Mouse (Mus musculus) midbrain, embryonic 12.5 days (tissue): ENCODE measurements at regions not wholly inside any gene's neighbourhood (a gene's known extent, or its start where the extent isn't known, plus 50 kb on each side); places are given as distances from the start of the nearest gene placed in this dataset.

ENCODE experiments used
- ATAC-seq: fragments of 200-750 bp; cut with Nextera tagmentation; 2 replicates; pipeline ENCODE4 v1.8.0; 2017; ENCODE audit warnings: low read depth, moderate TSS enrichment, moderate library complexity; ENCODE audit not compliant: low FRiP score
- H3K27ac ChIP-seq: fragments of 300-500 bp; sonication (generic); replicated peaks from 2 replicates; pipeline ENCODE4 v1.5.1; 2016; ENCODE audit warnings: mild to moderate bottlenecking
- H3K27me3 ChIP-seq: fragments of 300-500 bp; sonication (generic); 2 replicates; pipeline ENCODE4 v1.6.1; 2016; ENCODE audit warnings: mild to moderate bottlenecking
- H3K36me3 ChIP-seq: fragments of 300-500 bp; sonication (generic); 2 replicates; pipeline ENCODE4 v1.6.1; 2016
- H3K4me1 ChIP-seq: fragments of 300-500 bp; sonication (generic); 2 replicates; pipeline ENCODE4 v1.6.1; 2016
- H3K4me2 ChIP-seq: fragments of 300-500 bp; sonication (generic); replicated peaks from 2 replicates; pipeline ENCODE4 v1.6.1; 2016; ENCODE audit warnings: mild to moderate bottlenecking, moderate library complexity
- H3K4me3 ChIP-seq: fragments of 300-500 bp; sonication (generic); 2 replicates; pipeline ENCODE4 v1.5.1; 2016; ENCODE audit warnings: mild to moderate bottlenecking
- H3K9ac ChIP-seq: fragments of 300-500 bp; sonication (generic); replicated peaks from 2 replicates; pipeline ENCODE4 v1.6.1; 2016; ENCODE audit warnings: mild to moderate bottlenecking, moderate library complexity
- H3K9me3 ChIP-seq: fragments of 300-500 bp; sonication (generic); 2 replicates; pipeline ENCODE4 v1.6.1; 2016; ENCODE audit warnings: mild to moderate bottlenecking
- WGBS: fragments of 180-500 bp; shearing (Covaris S2); methylation state at CpG from one replicate; pipeline ENCODE4 v1.1.7; 2016; 5-methylcytosine and 5-hydroxymethylcytosine counted together

DNA sequence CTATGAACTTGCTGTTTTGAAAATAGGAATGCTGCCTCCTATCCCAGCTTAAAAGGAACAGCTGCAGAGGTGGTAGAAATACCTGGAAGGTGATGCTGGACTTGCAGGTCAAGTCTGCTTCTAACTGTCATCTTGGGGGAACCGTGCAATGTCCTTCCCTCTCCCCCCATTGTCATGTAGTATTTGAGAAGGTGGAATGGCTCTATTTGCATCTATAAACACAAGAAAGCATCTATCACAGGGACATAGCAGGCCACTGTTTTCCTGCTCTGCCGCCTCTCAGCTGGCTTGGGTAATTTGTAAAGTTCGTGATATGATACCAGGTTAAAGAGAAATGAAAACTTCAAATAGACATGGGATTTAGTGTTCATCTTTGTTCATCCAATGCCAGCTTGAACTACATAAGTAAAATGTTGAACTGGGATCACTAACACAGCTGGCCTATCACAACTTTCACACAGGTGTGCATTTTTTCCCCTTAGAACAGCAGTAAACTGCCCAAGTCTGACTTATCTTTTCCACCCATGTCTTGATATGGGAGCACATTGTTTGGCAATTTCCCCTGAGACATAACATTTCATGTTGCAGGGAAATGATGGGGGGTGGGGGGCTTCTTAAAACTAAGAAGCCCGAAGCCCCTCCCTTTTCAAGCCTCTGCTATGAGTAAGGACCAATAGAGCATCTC is 138.6 kb upstream of the Fndc3a start:
- Histone ChIP-seq H3K9ac (no peak overlapping the region), H3K27me3 (no peaks in the 10 kb centered on the region), H3K4me2 (no peak overlapping the region), H3K4me1 (0 out of 2 replicates have a peak, but pooled peaks cover 9% of the 10 kb centered on the region), H3K27ac (no peak overlapping the region), H3K4me3 (no peak overlapping the region), H3K9me3 (no peaks in the 10 kb centered on the region), H3K36me3 (no peaks in the 10 kb centered on the region)
- no peak for ATAC-seq
- 85% methylated on average over 4 of the region's 4 CpGs for WGBS

DNA sequence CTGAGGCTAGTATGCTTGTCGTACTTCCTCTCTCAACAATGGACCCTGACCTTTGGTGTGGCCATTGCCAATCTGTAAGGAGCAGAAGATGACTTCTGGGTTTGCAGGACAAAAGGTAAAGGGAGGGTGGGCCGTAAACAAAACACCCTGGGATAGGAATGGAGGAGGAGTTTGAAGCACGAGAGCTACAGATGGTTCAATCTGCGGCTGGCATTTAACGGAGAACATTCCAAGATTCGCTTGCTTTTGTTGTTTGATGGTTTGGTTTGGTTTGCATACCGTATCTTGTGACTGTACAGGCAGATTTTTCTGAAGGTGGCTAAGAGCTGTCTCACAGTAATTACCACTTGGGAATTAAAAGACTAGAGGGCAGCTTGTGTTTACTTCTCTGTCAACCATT is 137.7 kb upstream of the Fndc3a start:
- 85% methylated on average over 7 of the region's 7 CpGs for WGBS
- Histone ChIP-seq H3K36me3 (no peaks in the 10 kb centered on the region), H3K27me3 (no peaks in the 10 kb centered on the region), H3K27ac (no peak overlapping the region), H3K4me2 (no peak overlapping the region), H3K9ac (no peak overlapping the region), H3K9me3 (no peaks in the 10 kb centered on the region), H3K4me1 (0 out of 2 replicates have a peak, but pooled peaks cover 9% of the 10 kb centered on the region), H3K4me3 (no peak overlapping the region)
- ATAC-seq, result no peak

DNA sequence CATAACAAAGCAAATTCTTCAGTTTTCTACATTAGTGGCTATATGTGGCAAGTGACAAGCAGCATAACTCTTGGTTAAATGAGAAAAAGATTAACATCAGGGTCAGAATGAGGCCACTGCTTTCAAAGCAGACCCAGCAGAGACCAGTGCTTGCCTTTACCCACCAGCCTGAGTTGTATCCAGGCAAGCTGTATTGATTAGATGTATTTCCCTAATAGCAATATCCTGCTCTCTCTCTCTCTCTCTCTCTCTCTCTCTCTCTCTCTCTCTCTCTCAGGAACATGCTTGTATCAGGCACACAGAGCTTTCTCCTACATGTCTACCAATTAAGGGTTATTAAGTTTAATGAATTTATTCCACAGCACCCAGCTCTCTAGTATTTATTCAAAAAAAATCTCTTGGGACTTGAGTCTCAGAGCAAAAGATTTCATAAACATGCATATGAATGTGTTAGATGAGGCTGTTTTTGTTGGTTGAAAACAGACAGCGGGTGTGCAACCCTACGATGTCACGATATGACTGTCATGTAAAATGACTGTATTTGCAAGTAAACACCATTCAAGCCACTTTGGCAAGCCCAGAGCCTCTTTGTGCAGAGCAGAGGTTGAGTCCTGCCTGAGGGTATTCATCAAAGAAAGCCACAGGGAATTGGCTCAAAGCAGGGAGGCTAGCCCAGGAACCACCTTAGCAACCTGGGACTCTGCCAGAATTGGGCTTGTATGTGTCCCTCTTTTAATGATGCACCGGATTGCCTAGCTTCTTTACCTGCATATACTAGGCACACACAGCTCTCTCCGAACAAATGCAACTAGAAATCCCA is 136.0 kb upstream of the Fndc3a start:
- Histone ChIP-seq H3K4me1 (0 out of 2 replicates have a peak, but pooled peaks cover 9% of the 10 kb centered on the region), H3K36me3 (no peaks in the 10 kb centered on the region), H3K9ac (no peak overlapping the region), H3K4me3 (no peak overlapping the region), H3K27ac (0 out of 2 replicates have a peak overlapping the region, but pooled peaks have one; percentile 25), H3K9me3 (no peaks in the 10 kb centered on the region), H3K4me2 (no peak overlapping the region), H3K27me3 (no peaks in the 10 kb centered on the region)
- ATAC-seq, result peak; percentile 45; the same call in 1 of the 2 replicates
- WGBS, result 64% methylated on average over 5 of the region's 5 CpGs

DNA sequence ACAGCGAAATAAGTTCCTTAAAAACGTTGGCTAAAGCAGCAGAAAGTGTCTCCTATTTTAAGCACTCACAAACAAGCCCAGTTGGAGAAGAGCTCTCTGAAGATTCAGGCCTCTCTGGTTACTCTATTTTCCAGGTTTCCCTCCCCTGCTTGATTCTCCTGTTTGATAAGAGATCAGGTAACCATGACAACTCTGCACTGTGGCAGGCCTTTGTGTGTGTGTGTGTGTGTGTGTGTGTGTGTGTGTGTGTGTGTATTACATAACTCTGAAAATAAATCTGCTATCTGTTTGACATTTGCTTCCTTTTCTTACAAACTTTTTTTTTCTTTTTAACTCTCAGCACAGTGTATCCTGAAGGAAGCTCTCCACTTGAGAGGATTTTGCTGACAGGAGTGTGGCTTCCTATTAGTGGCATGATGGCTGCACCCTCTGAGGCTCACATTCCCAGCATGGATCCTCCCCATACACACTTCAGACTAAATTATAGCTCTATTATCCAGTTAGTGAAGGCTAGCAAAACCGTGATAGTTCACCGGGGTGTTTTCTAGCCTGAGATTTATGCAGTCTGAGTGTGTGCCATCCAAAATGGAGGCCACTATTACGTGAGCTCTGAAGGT is 135.1 kb upstream of the Fndc3a start:
- no peaks in the 10 kb centered on the region for H3K36me3 ChIP-seq
- H3K4me2 ChIP-seq, result no peak overlapping the region
- no peak overlapping the region for H3K9ac ChIP-seq
- no peaks in the 10 kb centered on the region for H3K27me3 ChIP-seq
- 51% methylated on average over 5 of the region's 5 CpGs for WGBS
- 0 out of 2 replicates have a peak, but pooled peaks cover 9% of the 10 kb centered on the region for H3K4me1 ChIP-seq
- H3K27ac ChIP-seq, result peak overlapping the region; percentile 49; the same call in 1 of the 2 replicates
- H3K4me3 ChIP-seq, result no peak overlapping the region
- H3K9me3 ChIP-seq, result no peaks in the 10 kb centered on the region
- ATAC-seq, result 0 out of 2 replicates have a peak, but pooled peaks have one; percentile 39

DNA sequence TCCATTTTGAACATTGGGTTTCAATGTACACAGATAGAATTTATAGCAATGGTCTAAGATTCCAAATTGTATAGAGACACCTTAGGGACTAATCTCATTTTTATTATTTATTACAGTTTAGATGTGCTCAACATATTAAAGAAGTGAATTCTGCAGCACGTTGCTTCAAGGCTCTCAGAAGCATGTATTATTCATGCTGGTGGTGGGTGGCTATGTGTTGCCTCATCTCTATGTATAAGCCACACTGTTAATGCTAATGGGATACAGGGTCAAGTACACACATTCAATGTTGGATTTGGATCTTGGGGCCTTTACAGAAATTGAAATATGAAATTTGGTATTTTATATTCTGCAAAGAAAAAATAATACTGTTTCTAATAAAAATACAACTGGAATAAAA is 131.9 kb upstream of the Fndc3a start:
- Histone ChIP-seq H3K36me3 (no peaks in the 10 kb centered on the region), H3K27ac (no peak overlapping the region), H3K27me3 (no peaks in the 10 kb centered on the region), H3K4me2 (no peak overlapping the region), H3K4me3 (no peak overlapping the region), H3K9me3 (no peaks in the 10 kb centered on the region), H3K9ac (no peak overlapping the region), H3K4me1 (0 out of 2 replicates have a peak, but pooled peaks cover 9% of the 10 kb centered on the region)
- 0 out of 2 replicates have a peak, but pooled peaks have one; percentile 67 for ATAC-seq
- WGBS, result 51% methylated on average over 1 of the region's 1 CpGs

DNA sequence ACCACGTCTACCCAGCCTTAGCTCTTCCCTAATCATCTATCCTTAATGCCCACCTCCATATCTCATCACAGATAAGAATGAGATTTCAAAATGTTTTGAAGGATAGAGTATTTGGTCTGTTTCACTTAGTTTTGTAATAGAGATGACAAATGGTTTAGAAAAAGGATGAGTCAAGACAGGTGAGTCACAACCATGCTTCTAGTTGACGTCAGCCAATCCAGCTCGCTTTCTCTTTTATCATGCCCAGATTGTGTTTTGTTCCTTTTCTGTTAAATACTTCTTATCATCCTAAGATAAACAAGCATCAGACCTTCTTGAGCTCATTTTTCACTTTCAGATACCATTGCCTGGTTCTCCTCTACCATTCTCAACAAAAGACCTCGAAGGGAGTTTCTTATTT is 125.4 kb upstream of the Fndc3a start:
- no peak overlapping the region for H3K27ac ChIP-seq
- H3K9ac ChIP-seq, result no peak overlapping the region
- H3K4me1 ChIP-seq, result no peaks in the 10 kb centered on the region
- no peak overlapping the region for H3K4me3 ChIP-seq
- no peak for ATAC-seq
- no peak overlapping the region for H3K4me2 ChIP-seq
- WGBS, result 91% methylated on average over 4 of the region's 4 CpGs
- H3K36me3 ChIP-seq, result no peaks in the 10 kb centered on the region
- no peaks in the 10 kb centered on the region for H3K9me3 ChIP-seq
- H3K27me3 ChIP-seq, result no peaks in the 10 kb centered on the region

DNA sequence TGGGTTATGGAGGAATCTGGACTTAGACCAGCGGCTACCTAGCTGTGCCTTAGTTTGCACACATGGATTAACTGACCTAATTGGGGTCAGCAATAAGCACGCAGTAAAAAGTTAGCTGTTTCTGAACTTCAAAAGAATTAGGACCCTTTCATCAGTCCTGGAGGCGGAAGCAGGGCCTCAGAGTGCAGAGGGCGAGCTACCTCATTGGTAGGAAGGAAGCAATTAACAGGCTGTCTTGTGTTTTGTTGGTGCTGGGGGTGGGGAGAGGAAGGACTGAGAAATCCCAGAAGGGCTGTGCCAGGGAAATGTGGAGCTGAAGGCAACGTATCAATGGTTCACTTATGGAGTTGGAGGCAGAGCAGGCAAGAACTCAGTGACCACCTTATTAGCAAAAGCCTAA is 119.5 kb upstream of the Fndc3a start:
- H3K4me2 ChIP-seq, result no peak overlapping the region
- H3K4me3 ChIP-seq, result no peak overlapping the region
- WGBS, result 34% methylated on average over 5 of the region's 5 CpGs
- H3K27me3 ChIP-seq, result no peaks in the 10 kb centered on the region
- no peaks in the 10 kb centered on the region for H3K4me1 ChIP-seq
- no peak for ATAC-seq
- no peak overlapping the region for H3K27ac ChIP-seq
- no peaks in the 10 kb centered on the region for H3K9me3 ChIP-seq
- H3K36me3 ChIP-seq, result no peaks in the 10 kb centered on the region
- no peak overlapping the region for H3K9ac ChIP-seq

DNA sequence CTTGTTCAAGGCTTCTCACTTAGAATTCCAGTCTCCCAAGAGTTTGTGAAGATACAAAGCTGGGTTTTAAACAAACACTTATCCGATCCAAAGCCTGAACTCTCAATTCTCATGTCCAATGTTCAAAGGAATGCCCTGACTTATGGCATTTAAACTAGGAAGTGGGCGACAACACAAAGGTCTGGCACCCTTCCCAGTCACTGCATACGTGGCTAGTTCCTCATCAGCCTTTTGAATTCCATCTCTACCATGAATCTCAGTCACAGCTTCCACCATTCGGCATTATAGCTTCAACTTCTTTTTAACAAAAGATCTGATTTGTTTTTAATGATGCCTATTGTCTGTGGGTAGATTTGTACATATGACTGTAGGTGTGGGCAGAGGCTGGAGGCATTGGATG is 115.7 kb upstream of the Fndc3a start:
- no peak for ATAC-seq
- WGBS, result 82% methylated on average over 4 of the region's 4 CpGs
- no peak overlapping the region for H3K27ac ChIP-seq

DNA sequence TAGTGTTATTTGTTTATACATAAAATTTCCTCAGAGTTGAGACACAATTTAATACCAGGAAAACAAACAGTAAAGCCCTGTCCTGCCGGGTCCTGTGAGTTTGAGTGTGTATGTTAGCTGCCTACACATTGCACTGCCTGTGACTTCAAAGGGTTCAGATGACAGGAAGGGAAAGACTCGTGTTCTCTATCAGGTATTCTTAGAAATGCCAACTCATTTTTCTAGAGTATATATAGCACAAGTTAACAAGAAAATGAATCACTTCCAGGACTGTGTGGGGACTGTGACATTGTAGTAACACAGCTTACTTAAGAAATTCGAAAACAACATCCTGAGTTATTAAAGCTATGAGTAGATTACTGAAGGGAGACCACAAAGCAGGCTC is 112.4 kb upstream of the Fndc3a start:
- Histone ChIP-seq H3K9me3 (no peaks in the 10 kb centered on the region), H3K9ac (no peak overlapping the region), H3K36me3 (no peaks in the 10 kb centered on the region), H3K27ac (no peak overlapping the region), H3K4me2 (no peak overlapping the region), H3K4me3 (no peak overlapping the region), H3K4me1 (peaks cover 5% of the 10 kb centered on the region; the same call in 1 of the 2 replicates), H3K27me3 (0 out of 2 replicates have a peak, but pooled peaks cover 4% of the 10 kb centered on the region)
- no peak for ATAC-seq
- WGBS, result 67% methylated on average over 3 of the region's 3 CpGs

More for the DNA sequence above, 115.7 kb upstream of the Fndc3a start:
- Histone ChIP-seq H3K9me3 (no peaks in the 10 kb centered on the region), H3K4me3 (no peak overlapping the region), H3K9ac (no peak overlapping the region), H3K4me2 (no peak overlapping the region), H3K4me1 (no peaks in the 10 kb centered on the region), H3K36me3 (no peaks in the 10 kb centered on the region), H3K27me3 (no peaks in the 10 kb centered on the region)

DNA sequence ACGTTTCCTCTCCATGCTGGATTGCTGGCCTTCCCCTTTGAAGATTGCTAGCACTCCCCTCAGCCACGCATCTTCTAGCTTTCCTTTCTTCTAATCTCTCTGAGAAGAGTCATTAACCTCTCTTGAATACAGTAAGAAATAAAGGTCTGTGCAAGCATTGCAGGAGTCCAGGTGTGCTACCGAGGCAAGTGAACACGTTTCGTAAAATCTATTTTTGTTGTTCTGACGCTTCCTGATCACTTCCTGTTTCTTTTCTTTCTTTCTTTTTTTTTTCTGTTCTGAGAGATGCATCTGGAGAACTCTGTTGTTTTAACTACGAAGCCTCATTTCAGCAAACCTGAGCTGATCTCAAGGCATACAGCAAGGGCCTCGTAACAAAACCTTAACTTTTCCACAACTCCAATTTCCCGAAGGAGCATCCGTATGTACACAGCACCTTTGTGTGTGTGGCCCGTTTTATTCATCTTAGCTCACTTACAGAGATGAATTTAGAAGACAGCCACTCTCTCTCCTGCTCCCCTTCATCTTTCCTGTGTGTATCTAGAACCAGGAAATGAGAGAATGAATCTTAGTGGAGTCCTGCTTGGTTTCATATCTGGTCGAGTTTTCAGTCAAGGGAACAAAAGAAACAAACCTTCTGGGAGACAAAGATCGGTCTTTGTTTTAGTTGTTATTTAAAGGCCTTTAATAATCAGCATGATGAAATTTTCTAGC is 111.9 kb upstream of the Fndc3a start:
- H3K9me3 ChIP-seq, result no peaks in the 10 kb centered on the region
- peaks cover 10% of the 10 kb centered on the region for H3K4me1 ChIP-seq
- no peak for ATAC-seq
- H3K9ac ChIP-seq, result no peak overlapping the region
- no peaks in the 10 kb centered on the region for H3K36me3 ChIP-seq
- H3K27me3 ChIP-seq, result 0 out of 2 replicates have a peak, but pooled peaks cover 4% of the 10 kb centered on the region
- no peak overlapping the region for H3K27ac ChIP-seq
- H3K4me2 ChIP-seq, result no peak overlapping the region
- H3K4me3 ChIP-seq, result no peak overlapping the region
- 80% methylated on average over 13 of the region's 13 CpGs for WGBS

DNA sequence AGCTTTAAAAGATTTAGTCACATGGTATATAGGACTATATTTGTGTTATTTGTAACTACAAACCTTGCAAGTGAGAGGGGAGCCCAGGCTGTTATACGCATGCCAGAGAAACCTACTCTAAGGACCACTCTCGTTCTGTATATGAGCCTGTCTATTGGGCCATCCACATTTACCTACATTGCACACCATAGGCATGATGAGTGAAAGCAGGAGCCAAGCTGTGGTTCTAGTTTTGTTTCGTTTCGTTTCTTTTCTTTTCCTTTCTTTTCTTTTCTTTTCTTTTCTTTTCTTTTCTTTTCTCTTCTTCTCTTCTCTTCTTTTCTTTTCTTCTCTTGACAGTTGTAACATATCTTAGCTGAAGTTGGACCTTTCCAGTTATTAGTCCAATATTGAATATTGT is 109.2 kb upstream of the Fndc3a start:
- H3K4me1 ChIP-seq, result peaks cover 14% of the 10 kb centered on the region
- 94% methylated on average over 4 of the region's 4 CpGs for WGBS

More for the DNA sequence above, 109.2 kb upstream of the Fndc3a start:
- no peak for ATAC-seq
- Histone ChIP-seq H3K4me2 (no peak overlapping the region), H3K4me3 (no peak overlapping the region), H3K9ac (no peak overlapping the region), H3K27ac (no peak overlapping the region), H3K9me3 (no peaks in the 10 kb centered on the region), H3K36me3 (no peaks in the 10 kb centered on the region), H3K27me3 (peaks cover 6% of the 10 kb centered on the region; the same call in 1 of the 2 replicates)
